Comparison of ENCODE assay signal across 10 mouse cellular contexts in genomic region chr5:113210314-113210713, GRCm38 (mm10). TPM values are rescaled to one million over a fixed set of nuclear protein-coding genes. Genes with fewer than 3 reads are reported as not detected.
DNase-seq lines count a peak whose midpoint lies in the region; ATAC-seq lines count a peak whose summit lies in the region.
"Had no signal": no experiment of that assay in that cellular context is flagged by ENCODE, and none has a peak within 500 bp of the region (broad histone marks: within the 10 kb centered on the region; RNA-seq: fewer than 3 reads in every experiment).

No protein-coding gene starts in this region.

- peaks cover 44% of the 10 kb centered on the region for H3K4me1 ChIP-seq in neural tube, embryonic 13.5 days (replicated peaks)
- peaks cover 35% of the 10 kb centered on the region for H3K4me1 ChIP-seq in limb, embryonic 15.5 days
- H3K4me1 ChIP-seq in stomach, embryonic 15.5 days = peaks cover 50% of the 10 kb centered on the region

- 78% methylated on average over 6 of the region's 6 CpGs for WGBS in neural tube, embryonic 13.5 days
- WGBS in limb, embryonic 15.5 days = 76% methylated on average over 6 of the region's 6 CpGs
- WGBS in stomach, embryonic 15.5 days = 72% methylated on average over 6 of the region's 6 CpGs

- no peak overlapping the region for H3K4me2 ChIP-seq in neural tube, embryonic 13.5 days
- H3K4me2 ChIP-seq in limb, embryonic 15.5 days = no peak overlapping the region
- no peak overlapping the region for H3K4me2 ChIP-seq in stomach, embryonic 15.5 days

- H3K27ac ChIP-seq in neural tube, embryonic 13.5 days (replicated peaks) = peak overlapping the region; percentile 74
- peak overlapping the region; percentile 47; the same call in 1 of the 2 replicates for H3K27ac ChIP-seq in limb, embryonic 15.5 days
- peak overlapping the region; percentile 67 for H3K27ac ChIP-seq in stomach, embryonic 15.5 days

- H3K27me3 ChIP-seq in neural tube, embryonic 13.5 days = no peaks in the 10 kb centered on the region
- H3K27me3 ChIP-seq in limb, embryonic 15.5 days = no peaks in the 10 kb centered on the region
- H3K27me3 ChIP-seq in stomach, embryonic 15.5 days (replicated peaks) = no peaks in the 10 kb centered on the region

- no peaks in the 10 kb centered on the region for H3K9me3 ChIP-seq in neural tube, embryonic 13.5 days
- H3K9me3 ChIP-seq in limb, embryonic 15.5 days = no peaks in the 10 kb centered on the region
- no peaks in the 10 kb centered on the region for H3K9me3 ChIP-seq in stomach, embryonic 15.5 days

- H3K36me3 ChIP-seq in neural tube, embryonic 13.5 days = no peaks in the 10 kb centered on the region
- H3K36me3 ChIP-seq in limb, embryonic 15.5 days = no peaks in the 10 kb centered on the region
- no peaks in the 10 kb centered on the region for H3K36me3 ChIP-seq in stomach, embryonic 15.5 days

- ATAC-seq in neural tube, embryonic 13.5 days (ENCODE audit: low read depth) = no peak
- ATAC-seq in limb, embryonic 15.5 days (ENCODE audit: insufficient number of reproducible peaks, low FRiP score, low TSS enrichment, low read depth) = no peak
- no peak for ATAC-seq in stomach, embryonic 15.5 days (ENCODE audit: insufficient read depth, low FRiP score, low read depth)

- no peak overlapping the region for H3K4me3 ChIP-seq in neural tube, embryonic 13.5 days
- no peak overlapping the region for H3K4me3 ChIP-seq in limb, embryonic 15.5 days
- H3K4me3 ChIP-seq in stomach, embryonic 15.5 days (replicated peaks) = no peak overlapping the region

- 0 out of 2 replicates have a peak overlapping the region, but pooled peaks have one; percentile 14 for H3K9ac ChIP-seq in neural tube, embryonic 13.5 days
- H3K9ac ChIP-seq in limb, embryonic 15.5 days = no peak overlapping the region
- H3K9ac ChIP-seq in stomach, embryonic 15.5 days = no peak overlapping the region

- peak; percentile 35 for DNase-seq in adrenal gland, postnatal 14 days
- DNase-seq in adrenal gland, postnatal 10 days = no peak
- DNase-seq in neural tube, embryonic 10.5 days (ENCODE audit: extremely low spot score, low spot score) = no peak
- no peak for DNase-seq in adrenal gland, postnatal 25 days
- no peak for DNase-seq in embryo, embryonic 10 days (ENCODE audit: low spot score)

RNA-seq across cellular contexts. Expression of gene 2900026A02Rik, which starts 10.7 kb away (rescaled TPM):
- total RNA-seq in adrenal gland, postnatal 14 days (2021) = 18.2 and 20.7 TPM in 2 replicates
- 10 to 100 TPM; 23.0 to 23.1 TPM for total RNA-seq in adrenal gland, postnatal 10 days (2021)
- 2.6 and 3.4 TPM in 2 replicates for polyA plus RNA-seq in neural tube, embryonic 13.5 days (2015; fragmentation: Nextera tagmentation; extraction: Ambion mirVana)
- 14.2 and 15.6 TPM in 2 replicates for polyA plus RNA-seq in limb, embryonic 15.5 days (2015; fragmentation: Nextera tagmentation; extraction: Ambion mirVana)
- 12.6 and 15.2 TPM in 2 replicates for polyA plus RNA-seq in stomach, embryonic 15.5 days (2015; fragmentation: Nextera tagmentation; extraction: Ambion mirVana)
- total RNA-seq in adrenal gland, postnatal 25 days (2021) = 12.6 and 17.8 TPM in 2 replicates

RNA-seq across cellular contexts. Expression of gene Tmem211, which starts 16.4 kb away (rescaled TPM):
- total RNA-seq in adrenal gland, postnatal 14 days (2021) = not detected in 2 replicates
- total RNA-seq in adrenal gland, postnatal 10 days (2021) = not detected
- polyA plus RNA-seq in neural tube, embryonic 13.5 days (2015; fragmentation: Nextera tagmentation; extraction: Ambion mirVana) = 0.14 TPM in 1 of 2 replicates, not detected in the other
- 0.28 and 0.61 TPM in 2 replicates for polyA plus RNA-seq in limb, embryonic 15.5 days (2015; fragmentation: Nextera tagmentation; extraction: Ambion mirVana)
- polyA plus RNA-seq in stomach, embryonic 15.5 days (2015; fragmentation: Nextera tagmentation; extraction: Ambion mirVana) = 0.48 and 0.57 TPM in 2 replicates
- total RNA-seq in adrenal gland, postnatal 25 days (2021) = not detected in 2 replicates
- total RNA-seq: common myeloid progenitor, adult 5-6 weeks; hematopoietic stem cell, adult 5-6 weeks had no signal
